Mouse (Mus musculus): ENCODE measurements around the gene Atox1.
"Not testable (repeated sequence)": the region's sequence is repeated elsewhere in the genome, so short reads cannot be mapped to it uniquely, and the experiment has no call there.

Gene Atox1

DNA sequence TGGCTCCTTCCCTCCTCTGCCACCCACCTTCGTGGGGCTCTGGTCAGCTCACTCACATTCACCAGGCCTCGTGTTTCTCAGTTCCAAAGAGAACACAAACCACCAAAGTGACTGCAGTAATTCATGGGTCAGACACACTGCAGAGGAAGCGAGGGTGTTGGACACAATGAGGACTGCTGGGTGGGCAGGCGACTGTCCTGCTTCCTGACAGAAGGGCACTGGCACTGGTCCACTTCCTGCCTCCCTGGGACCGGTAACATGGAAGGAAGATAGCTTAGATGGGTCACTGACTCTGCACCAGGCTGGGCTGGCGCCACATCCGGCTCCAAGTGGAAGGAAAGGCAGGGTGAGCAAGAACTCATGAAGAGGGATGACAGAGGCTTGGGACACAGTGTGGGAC, 11.5 kb downstream of the Atox1 start:
- no peak for DNase-seq

- peak; percentile 84 to 94 for DNase-seq
Observed at GRCm38 (mm10) chr11:55446579-55446978, 14.5 kb downstream of the Atox1 start.

- DNase-seq: peak in 1 of 2 experiments; percentile 52
Observed at GRCm38 (mm10) chr11:55444772-55445171, 16.3 kb downstream of the Atox1 start.

- DNase-seq: no peak
Observed at GRCm38 (mm10) chr11:55439718-55440117, 21.3 kb downstream of the Atox1 start.

- DNase-seq: peak; percentile 54 to 55
Observed at GRCm38 (mm10) chr11:55438031-55438430, 23.0 kb downstream of the Atox1 start.

GRCm38 (mm10) chr11:55436089-55436488, 24.9 kb downstream of the Atox1 start:
- DNase-seq: no peak

DNA sequence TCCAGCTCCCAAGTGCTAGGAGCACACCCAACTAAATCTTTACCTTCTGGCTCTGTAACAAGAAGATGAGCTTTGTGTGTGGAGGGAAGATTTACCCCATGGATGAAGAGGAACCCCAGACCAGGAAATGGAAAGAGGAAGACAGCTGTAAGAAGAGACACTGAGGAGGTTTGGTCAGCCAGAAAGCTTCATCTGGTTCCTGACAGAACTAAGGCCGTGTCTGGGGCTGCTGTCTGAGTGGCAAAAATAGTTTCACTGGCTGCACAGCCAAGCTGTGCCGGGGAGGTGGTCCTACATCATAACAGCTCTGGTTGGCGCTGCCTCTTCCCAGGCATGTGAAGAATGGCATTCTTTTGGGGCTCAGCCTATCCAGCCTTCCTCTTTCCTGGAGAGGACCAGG, 28.1 kb downstream of the Atox1 start:
- DNase-seq: no peak

GRCm38 (mm10) chr11:55429973-55430372, 31.1 kb downstream of the Atox1 start:
- DNase-seq: no peak

DNA sequence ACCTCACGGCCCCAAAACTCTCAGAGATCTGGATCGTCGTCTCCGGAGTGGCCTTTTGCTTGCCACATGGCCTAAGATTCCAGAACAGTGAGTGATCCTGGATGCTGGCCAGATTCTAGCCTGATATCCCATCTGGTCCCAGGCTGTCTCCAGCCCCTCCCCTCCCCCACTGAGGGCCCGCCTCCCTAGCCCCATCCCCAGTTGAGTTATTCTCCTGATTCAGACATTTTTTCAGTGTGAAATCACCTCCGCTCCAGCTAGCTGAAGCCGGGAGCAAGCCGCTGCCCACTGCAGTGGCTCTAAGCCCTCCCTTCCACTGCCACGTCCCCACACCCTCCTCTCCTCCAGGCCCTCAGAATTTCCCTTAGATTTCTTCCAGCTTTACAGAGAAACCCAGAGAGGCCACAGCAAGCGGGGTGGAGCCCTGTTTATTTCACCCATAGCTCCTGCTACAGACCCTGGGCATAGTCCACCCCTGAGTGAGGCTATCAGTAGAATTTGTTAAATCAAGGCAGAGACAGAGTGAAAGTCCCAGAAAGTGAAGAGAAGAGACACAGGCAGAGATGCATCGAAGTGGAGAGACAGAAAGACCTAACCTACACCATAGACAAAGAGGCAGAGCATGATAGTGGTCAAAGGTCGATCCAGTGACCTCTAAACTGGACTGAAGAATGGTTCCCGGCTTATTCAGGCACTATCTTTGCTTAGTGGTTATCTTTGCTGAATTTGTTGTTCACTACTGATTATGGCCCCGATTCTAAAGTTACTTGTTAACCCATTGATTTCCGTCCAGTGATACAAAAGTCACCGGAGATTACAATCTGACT, 32.6 kb downstream of the Atox1 start:
- peak; percentile 57 to 63 for DNase-seq

DNA sequence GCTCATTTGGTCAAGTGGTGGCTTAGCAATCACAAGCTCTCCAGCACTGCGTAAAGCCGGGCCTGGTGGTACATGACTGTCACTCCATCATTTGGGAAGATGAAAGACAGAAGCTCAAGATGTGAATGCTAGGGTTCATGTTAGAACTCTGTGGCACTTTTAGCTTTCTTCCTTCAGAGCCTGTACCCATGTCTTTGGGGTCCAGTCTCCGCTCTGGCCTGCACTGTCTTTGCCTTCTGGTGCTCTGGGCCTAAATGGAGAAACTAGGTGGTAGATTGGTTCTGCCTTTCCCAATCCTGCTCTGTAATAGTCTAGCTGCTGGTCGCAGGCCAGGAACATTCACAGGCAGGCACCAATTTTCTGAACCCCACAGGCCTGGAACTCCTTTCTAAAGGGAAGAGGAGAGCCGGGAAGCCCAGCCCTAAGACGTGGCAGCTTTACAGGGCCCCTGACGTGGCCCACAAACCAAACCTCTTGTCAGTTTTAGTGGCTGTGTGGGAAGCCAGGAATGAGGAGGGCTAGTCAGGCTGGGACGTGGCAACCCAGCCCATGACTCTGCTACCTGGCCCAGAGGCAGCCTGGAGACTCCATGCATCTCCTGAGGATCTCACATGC, 36.2 kb downstream of the Atox1 start:
- no peak for DNase-seq

DNA sequence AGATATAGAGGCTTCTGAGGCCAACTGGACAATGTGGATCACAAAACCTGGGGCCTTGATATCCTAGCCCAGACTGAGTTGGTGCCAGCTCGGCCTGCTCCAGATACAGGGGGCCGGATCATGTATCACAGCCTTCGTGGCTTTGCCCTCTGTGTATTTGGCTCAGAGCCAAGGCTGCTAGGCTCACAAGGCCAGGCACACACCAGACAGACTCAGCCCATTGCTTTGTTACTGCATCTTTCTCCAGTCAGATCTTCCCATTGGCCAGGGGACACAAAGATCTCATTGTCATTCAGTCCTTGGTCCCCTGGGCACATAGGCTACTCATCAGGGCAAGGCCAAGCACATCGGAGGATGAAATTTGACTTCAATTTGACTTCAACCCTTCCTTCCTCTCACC, 37.3 kb downstream of the Atox1 start:
- peak; percentile 40 to 42 for DNase-seq

- DNase-seq: no peak
Observed at GRCm38 (mm10) chr11:55422978-55423377, 38.1 kb downstream of the Atox1 start, which contains the start of gene Sparc. Sparc (minus strand) TSS chr11:55423183.

DNA sequence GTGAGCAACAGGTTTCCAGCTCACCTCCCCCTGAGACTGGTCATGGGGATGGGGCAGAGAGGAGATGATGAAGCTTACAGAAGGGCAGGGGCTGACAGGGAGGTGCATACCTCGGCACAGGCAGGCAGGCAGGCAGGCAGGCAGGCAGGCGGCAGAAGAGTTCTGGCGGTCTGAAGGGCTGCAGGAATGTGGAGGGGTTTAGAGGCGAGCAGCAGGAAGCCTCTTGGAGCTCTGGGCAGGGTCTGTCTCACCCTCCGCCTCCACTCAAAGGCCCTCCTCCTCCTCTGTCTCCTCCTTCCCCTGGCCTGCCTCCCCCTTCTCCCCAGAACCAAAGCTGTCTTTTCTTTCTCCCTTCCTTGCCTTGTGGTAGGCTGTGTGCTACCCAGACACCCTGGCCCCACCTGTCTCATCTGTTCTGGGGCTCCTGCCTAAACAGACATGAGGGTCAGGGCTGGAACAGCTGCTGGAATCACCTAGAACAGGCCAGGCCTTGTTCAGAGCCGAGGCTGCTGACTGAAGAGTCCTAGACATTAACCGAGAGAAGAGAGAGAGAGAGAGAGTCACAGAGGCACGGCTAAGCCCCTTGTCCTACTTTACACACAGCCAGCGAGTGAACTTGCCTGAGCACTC, 41.2 kb downstream of the Atox1 start:
- no peak for DNase-seq

GRCm38 (mm10) chr11:55419296-55419677, 41.8 kb downstream of the Atox1 start:
- peak; percentile 76 for DNase-seq

- no peak for DNase-seq
Observed at GRCm38 (mm10) chr11:55418704-55419061, 42.4 kb downstream of the Atox1 start.

DNA sequence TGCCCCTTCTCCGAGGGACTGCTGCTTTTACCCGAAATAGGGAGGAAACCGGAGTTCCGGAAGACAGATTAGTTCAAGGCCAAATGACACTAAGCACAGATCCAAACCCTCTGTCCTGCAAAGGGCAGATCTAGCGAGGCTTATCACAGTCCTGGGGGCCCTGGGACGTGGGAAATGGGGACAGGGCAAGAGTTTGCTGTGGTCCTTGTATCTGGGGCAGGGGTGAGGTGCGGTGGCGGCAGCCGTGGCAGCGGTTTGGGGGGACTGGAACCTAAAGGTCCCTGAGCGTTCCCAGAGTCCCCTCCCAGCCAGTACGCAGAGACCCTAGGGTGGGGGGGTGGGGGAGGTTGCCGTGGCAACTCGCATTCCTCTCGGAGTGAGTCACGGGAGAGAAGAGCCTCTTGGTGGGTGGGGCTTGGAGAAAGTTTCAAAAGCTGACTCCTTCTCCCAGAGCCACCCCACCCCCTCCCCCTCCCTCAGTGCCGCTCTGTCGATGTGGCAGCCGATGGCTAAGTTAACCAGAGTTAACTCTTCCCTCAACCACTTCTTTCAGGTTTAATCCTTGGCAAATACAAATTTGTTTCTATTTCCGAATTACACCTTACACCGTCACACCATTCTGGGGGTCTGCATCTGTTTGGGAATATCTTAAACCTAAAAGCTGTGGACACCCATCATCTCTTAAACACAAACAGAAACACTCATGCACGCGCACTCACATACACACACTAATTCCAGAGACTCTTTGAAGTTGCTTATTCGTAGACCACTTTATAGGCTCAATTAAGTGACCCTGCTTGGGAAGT, 42.9 kb downstream of the Atox1 start:
- no peak for DNase-seq

- DNase-seq: no peak
Observed at GRCm38 (mm10) chr11:55416609-55417265, 44.3 kb downstream of the Atox1 start.

DNA sequence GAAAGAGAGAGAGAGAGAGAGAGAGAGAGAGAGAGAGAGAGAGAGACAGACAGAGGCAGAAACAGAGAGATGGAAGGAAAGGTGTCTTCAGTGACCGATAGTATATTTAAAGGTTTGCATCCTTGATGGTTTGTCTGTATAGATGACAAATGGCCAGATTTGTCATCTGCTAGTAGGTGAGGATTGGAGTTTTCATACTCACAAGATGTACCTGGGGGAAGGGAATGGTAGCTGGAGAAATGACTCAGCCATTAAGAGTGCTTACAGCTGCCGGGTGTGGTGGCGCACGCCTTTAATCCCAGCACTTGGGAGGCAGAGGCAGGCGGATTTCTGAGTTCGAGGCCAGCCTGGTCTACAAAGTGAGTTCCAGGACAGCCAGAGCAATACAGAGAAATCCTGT, 45.3 kb downstream of the Atox1 start:
- DNase-seq: not testable (repeated sequence)

GRCm38 (mm10) chr11:55415036-55415704, 45.9 kb downstream of the Atox1 start:
- no peak for DNase-seq

- no peak for DNase-seq
Observed at GRCm38 (mm10) chr11:55414314-55414713, 46.7 kb downstream of the Atox1 start.

GRCm38 (mm10) chr11:55413416-55413796, 47.6 kb downstream of the Atox1 start:
- DNase-seq: no peak

Data from cerebellum, postnatal 36 days (tissue).